Mouse (Mus musculus) natural killer cell, adult 2 months (primary cell): Measurements from ENCODE around the gene Gsta2.
A peak's percentile ranks its signal among the peaks of the same experiment; 100 is the strongest.
"Not testable (repeated sequence)": the region's sequence is repeated elsewhere in the genome, so short reads cannot be mapped to it uniquely, and the experiment has no call there.

ENCODE experiments used
- DNase-seq, 2 experiments: peaks; one replicate each; pipeline ENCODE4 v3.0.0; 2022; ENCODE audit warnings: low spot score in 2 of 2

Gsta2 gene

GRCm38 (mm10) chr9:78365850-78366544, 10.4 kb upstream of the Gsta2 start:
- no peak for DNase-seq

- DNase-seq, result no peak
Observed at GRCm38 (mm10) chr9:78364701-78365100, 9.1 kb upstream of the Gsta2 start.

GRCm38 (mm10) chr9:78363374-78363773, 7.8 kb upstream of the Gsta2 start:
- DNase-seq, result no peak

GRCm38 (mm10) chr9:78360484-78360872, 4.9 kb upstream of the Gsta2 start:
- DNase-seq, result no peak

GRCm38 (mm10) chr9:78359750-78360483, 4.3 kb upstream of the Gsta2 start:
- no peak for DNase-seq

- DNase-seq, result peak; percentile 21 to 40
Observed at GRCm38 (mm10) chr9:78358053-78358452, 2.5 kb upstream of the Gsta2 start.

- no peak for DNase-seq
Observed at GRCm38 (mm10) chr9:78354665-78355578, 666 bp downstream of the Gsta2 start.

GRCm38 (mm10) chr9:78351504-78352220, 3.9 kb downstream of the Gsta2 start:
- no peak for DNase-seq

GRCm38 (mm10) chr9:78350007-78350406, 5.6 kb downstream of the Gsta2 start:
- DNase-seq, result not testable (repeated sequence)

GRCm38 (mm10) chr9:78349141-78349540, 6.4 kb downstream of the Gsta2 start:
- DNase-seq, result not testable (repeated sequence)

GRCm38 (mm10) chr9:78348206-78349004, 7.2 kb downstream of the Gsta2 start:
- DNase-seq, result not testable (repeated sequence)

GRCm38 (mm10) chr9:78347004-78347403, 8.6 kb downstream of the Gsta2 start:
- no peak for DNase-seq

- not testable (repeated sequence) for DNase-seq
Observed at GRCm38 (mm10) chr9:78345235-78345634, 10.4 kb downstream of the Gsta2 start.

GRCm38 (mm10) chr9:78343055-78343454, 12.5 kb downstream of the Gsta2 start:
- not testable (repeated sequence) for DNase-seq

- not testable (repeated sequence) for DNase-seq
Observed at GRCm38 (mm10) chr9:78342494-78342893, 13.1 kb downstream of the Gsta2 start.

GRCm38 (mm10) chr9:78340324-78340723, 15.3 kb downstream of the Gsta2 start:
- peak; percentile 25 to 34 for DNase-seq

- not testable (repeated sequence) for DNase-seq
Observed at GRCm38 (mm10) chr9:78337050-78337449, 18.5 kb downstream of the Gsta2 start.

- DNase-seq, result not testable (repeated sequence)
Observed at GRCm38 (mm10) chr9:78327289-78327688, 28.3 kb downstream of the Gsta2 start, which contains the start of gene Omt2b. Gene Omt2b (plus strand): TSS chr9:78327589.

- no peak for DNase-seq
Observed at GRCm38 (mm10) chr9:78319499-78319898, 36.1 kb downstream of the Gsta2 start.

- DNase-seq, result no peak
Observed at GRCm38 (mm10) chr9:78314696-78315095, 40.9 kb downstream of the Gsta2 start, which contains the start of gene Omt2a. Gene Omt2a (minus strand): TSS chr9:78314796.
